Mouse (Mus musculus): Measurements from ENCODE around the gene Uts2b.
"Not testable (repeated sequence)": the region's sequence is repeated elsewhere in the genome, so short reads cannot be mapped to it uniquely, and the experiment has no call there.

The Uts2b gene

DNA sequence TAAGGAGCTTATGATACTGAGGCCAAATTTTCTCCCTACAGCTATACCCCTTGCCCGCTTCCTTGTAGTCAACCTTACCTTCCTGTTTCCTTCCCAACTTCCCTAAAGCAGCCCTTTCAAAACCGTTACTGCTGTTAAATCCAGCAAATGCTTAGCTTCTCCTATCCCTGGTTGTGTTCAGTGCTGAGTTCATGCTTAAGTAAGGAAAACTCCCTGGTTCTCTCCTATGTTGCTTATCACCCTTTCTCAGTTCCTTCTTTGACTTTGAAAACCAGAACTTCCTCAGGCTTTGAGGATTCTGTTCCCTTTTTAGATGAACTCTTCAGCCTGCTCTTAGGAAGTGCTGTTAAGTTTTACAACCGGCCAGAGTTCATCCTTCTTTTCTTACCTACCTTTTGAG, 4.1 kb upstream of the Uts2b start:
- no peak for DNase-seq

GRCm38 (mm10) chr16:27370700-27371099, 661 bp upstream of the Uts2b start:
- DNase-seq, result no peak

- DNase-seq, result no peak
These were observed 10.0 kb downstream of the Uts2b start for GRCm38 (mm10) chr16:27360059-27360458.

- DNase-seq, result no peak
These were observed 15.6 kb downstream of the Uts2b start for GRCm38 (mm10) chr16:27354464-27354863.

DNA sequence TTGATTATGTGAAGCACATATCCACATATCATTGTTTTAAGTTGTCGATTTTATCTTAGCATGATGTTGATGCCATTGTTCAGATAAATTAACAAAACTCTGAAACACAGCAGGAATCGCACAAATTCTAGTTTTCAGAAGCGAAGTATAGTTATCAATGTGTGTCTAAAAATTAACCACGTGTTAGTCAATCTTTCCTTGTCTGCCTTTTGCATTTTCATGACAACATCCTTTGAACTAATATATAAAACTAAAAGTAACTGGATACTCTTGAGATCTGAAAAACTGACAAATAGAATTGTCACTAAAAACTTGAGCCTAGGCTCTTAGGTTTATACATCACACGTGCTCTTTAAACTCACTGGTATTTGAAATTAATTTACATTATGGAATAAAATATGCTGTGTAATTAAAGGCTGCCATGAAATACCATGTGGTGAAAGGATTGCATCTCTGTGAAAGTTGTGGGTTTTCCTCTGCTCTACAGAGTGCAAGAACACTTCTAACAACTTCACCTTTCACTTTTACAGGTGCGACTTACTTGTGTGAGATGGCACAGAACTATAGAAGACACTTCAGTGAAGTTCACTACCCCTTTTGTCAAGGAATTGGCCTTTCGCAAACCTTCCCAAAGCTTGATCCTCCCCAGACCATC, 20.0 kb downstream of the Uts2b start:
- no peak for DNase-seq

- DNase-seq, result no peak
These were observed 20.8 kb downstream of the Uts2b start for GRCm38 (mm10) chr16:27349235-27349634.

GRCm38 (mm10) chr16:27348359-27348758, 21.7 kb downstream of the Uts2b start:
- DNase-seq, result no peak

- no peak for DNase-seq
These were observed 22.5 kb downstream of the Uts2b start for GRCm38 (mm10) chr16:27347521-27347920.

DNA sequence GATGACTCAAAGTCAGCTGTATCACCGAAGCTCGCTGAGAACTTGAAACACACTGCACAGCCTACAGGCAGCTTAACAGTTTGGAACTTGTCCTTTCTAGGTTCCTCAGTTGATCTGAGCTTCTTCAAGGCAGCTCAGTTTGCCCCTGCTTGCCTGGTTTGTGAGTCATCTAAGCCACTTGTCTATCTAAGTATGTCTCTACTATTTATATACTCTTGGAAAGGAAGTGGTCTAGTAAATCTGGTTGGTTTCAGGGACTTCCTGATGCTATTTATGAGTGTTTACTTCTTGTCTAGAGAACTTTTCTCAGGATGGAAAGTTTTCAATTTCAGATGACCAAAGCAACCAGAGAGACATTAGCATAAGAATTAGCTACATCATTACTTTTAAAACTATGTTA, 43.6 kb downstream of the Uts2b start:
- no peak for DNase-seq

GRCm38 (mm10) chr16:27322047-27322446, 48.0 kb downstream of the Uts2b start:
- no peak for DNase-seq

GRCm38 (mm10) chr16:27319099-27319498, 50.9 kb downstream of the Uts2b start:
- no peak for DNase-seq

- DNase-seq, result not testable (repeated sequence)
These were observed 62.9 kb downstream of the Uts2b start, which contains the start of gene Ostn for GRCm38 (mm10) chr16:27307189-27307588. Gene Ostn (plus strand): TSS chr16:27307489.
